Mouse (Mus musculus): Measurements from ENCODE around the gene Gm21964. TPM values are rescaled to one million over a fixed set of nuclear protein-coding genes. Genes with fewer than 3 reads are reported as not detected.

Gm21964 gene
- polyA plus RNA-seq (2012; rRNA removed): not detected in 2 replicates

DNA sequence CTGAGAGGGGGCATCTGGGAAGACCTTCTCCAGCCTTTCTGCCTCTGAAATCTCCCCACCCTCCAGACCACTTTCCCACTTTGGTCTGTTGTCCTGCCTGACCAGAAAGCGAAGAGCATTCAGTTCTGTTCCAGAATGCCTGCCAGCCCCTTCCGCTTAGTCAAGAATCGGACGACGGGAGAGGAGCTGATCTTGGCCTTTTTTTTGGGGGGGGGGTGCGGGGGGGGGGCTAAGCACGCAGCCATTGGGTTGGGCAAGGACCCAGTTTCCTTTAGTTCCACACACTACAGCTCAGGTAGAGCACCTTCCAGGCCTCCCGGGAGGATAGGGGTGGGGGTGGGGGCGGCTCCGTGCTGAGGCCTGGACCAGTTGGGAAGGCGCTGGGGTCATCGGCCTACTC, at the start of gene Gm21964:
Gene Gm21964, plus strand, starts transcription at position 301 of the 400 bp plus-strand sequence.

DNA sequence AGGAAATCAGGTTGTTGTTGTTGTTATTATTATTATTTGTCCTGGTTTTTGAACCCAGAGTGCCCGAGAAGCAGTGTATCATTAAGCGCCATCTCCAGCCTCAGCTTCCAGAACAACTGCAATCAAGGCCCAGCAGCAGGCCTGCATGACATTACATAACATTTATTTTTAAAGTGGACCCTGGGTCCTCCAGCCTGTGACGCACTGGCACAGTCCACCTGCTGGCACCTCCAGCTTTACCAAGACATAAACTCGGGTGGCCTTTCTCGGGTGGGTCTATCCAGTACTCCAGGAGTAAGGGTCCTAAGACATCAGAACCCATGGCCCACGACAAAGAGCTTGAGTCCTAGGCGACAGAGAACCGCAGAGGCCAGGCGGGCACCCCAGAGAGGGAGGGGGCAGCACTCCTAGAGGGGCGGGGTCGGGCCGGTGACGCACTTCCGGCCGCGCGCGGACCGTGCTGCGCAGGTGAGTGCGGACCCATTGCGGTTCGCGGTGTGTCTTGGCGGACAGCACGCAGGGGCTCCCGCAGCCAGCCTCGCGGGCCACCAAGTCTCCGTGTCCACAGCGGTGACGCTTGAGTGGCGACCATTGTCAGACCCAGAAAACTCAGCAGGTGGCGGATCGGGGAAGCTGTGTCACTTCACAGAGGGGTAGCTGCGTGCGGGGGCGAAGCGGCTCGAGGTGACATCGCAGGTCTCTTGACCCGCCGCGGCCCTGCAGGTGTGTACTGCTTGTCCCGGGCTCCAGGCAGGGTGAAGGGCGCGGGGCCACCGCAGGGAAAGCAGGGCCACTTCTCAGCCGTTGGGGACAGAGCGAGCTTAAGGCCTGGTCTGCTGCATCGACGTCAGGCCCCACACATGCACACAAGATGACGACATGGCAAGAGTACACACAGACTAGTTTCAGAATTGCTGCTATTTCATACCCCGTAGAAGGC, 21.5 kb upstream of the Gm21964 start, which contains the start of gene Zfp612:
Gene Zfp612, plus strand, starts transcription at position 465 of the 940 bp plus-strand sequence.

DNA sequence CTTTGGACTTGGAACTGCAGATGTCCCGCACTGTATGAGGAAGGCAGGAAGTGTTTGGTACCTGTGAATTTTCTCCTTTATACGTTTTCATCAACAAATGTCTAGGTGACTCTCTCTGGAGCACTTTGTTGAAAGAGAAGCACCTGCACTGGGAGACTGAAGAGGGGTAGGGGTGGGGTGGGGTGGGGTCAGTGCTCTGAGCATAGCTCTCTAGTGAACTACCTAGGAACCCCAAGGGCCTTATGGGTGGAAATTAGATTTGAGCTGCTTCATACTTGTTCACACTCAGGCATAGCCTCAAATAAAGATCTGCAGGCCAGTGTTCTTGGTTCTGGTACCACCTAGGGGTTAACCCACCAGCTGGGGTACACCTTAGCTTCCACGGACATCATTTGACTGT, 1.6 kb downstream of the Gm21964 start, which contains the start of gene Gm17720:
Gene Gm17720, minus strand, starts transcription at position 101 of the 400 bp plus-strand sequence.

Other genes with a start within 250 kb of the Gm21964 start
- gene Phlpp2, start 232.7 kb upstream of the Gm21964 start, polyA plus RNA-seq (2012; rRNA removed): 5.6 and 7.0 TPM in 2 replicates
- 0.01 and 0.05 TPM in 2 replicates for gene Marveld3, start 139.0 kb upstream of the Gm21964 start, polyA plus RNA-seq (2012; rRNA removed)
- 0.25 and 0.27 TPM in 2 replicates for gene Tat, start 110.8 kb upstream of the Gm21964 start, polyA plus RNA-seq (2012; rRNA removed)
- gene Chst4, start 61.5 kb upstream of the Gm21964 start, polyA plus RNA-seq (2012; rRNA removed): 0.01 TPM in 1 of 2 replicates, not detected in the other
- 0.40 and 0.43 TPM in 2 replicates for gene Zfp612, start 21.5 kb upstream of the Gm21964 start, polyA plus RNA-seq (2012; rRNA removed)
- gene Gm17720, start 1.5 kb downstream of the Gm21964 start, polyA plus RNA-seq (2012; rRNA removed): not detected in 2 replicates
- not detected in 2 replicates for gene Calb2, start 67.0 kb downstream of the Gm21964 start, polyA plus RNA-seq (2012; rRNA removed)
- 2.1 and 2.5 TPM in 2 replicates for gene Cmtr2, start 114.5 kb downstream of the Gm21964 start, polyA plus RNA-seq (2012; rRNA removed)
- gene Hydin, start 165.8 kb downstream of the Gm21964 start, polyA plus RNA-seq (2012; rRNA removed): 0.07 and 0.09 TPM in 2 replicates

Measured in liver, embryonic 14 days (tissue).